ENCODE assay signal across 21 mouse cellular contexts in genomic region chr13:19830560-19830959, GRCm38 (mm10). TPM values are rescaled to one million over a fixed set of nuclear protein-coding genes. Genes with fewer than 3 reads are reported as not detected.
"Had no signal": no experiment of that assay in that cellular context is flagged by ENCODE, and none has a peak within 500 bp of the region (broad histone marks: within the 10 kb centered on the region; RNA-seq: fewer than 3 reads in every experiment).

No protein-coding gene starts in this region.

- H3K36me3 ChIP-seq: liver, embryonic 12.5 days; midbrain, embryonic 13.5 days; midbrain, embryonic 15.5 days; neural tube, embryonic 13.5 days; neural tube, embryonic 15.5 days had no signal

- H3K9me3 ChIP-seq: liver, embryonic 12.5 days; midbrain, embryonic 13.5 days; midbrain, embryonic 15.5 days; neural tube, embryonic 15.5 days had no signal

- H3K4me3 ChIP-seq: liver, embryonic 12.5 days; megakaryocyte, embryonic 14.5 days; midbrain, embryonic 13.5 days; midbrain, embryonic 15.5 days; myocyte; neural tube, embryonic 13.5 days; neural tube, embryonic 15.5 days had no signal

- H3K27me3 ChIP-seq: liver, embryonic 12.5 days; megakaryocyte, embryonic 14.5 days; midbrain, embryonic 13.5 days; midbrain, embryonic 15.5 days; neural tube, embryonic 13.5 days; neural tube, embryonic 15.5 days had no signal

- H3K4me2 ChIP-seq: liver, embryonic 12.5 days; lung, embryonic 14.5 days; midbrain, embryonic 11.5 days; midbrain, embryonic 13.5 days; midbrain, embryonic 15.5 days; neural tube, embryonic 13.5 days; neural tube, embryonic 15.5 days had no signal

- H3K9ac ChIP-seq: liver, embryonic 12.5 days; liver, embryonic 14.5 days; lung, embryonic 14.5 days; midbrain, embryonic 13.5 days; midbrain, embryonic 15.5 days; neural tube, embryonic 13.5 days; neural tube, embryonic 15.5 days had no signal

- ATAC-seq: liver, embryonic 12.5 days; midbrain, embryonic 13.5 days; midbrain, embryonic 15.5 days had no signal

- DNase-seq: lung, adult 18-20 months; lung, embryonic 14.5 days; lung, postnatal 4 days; retina, postnatal 1 day; right cerebral cortex, adult 18-20 months; right cerebral cortex, postnatal 25 days; right cerebral cortex, postnatal 4 days; spleen, adult 18-20 months; thymus, adult 18-20 months; thymus, postnatal 14 days; thymus, postnatal 36 days had no signal

- H3K4me1 ChIP-seq: liver, embryonic 12.5 days; midbrain, embryonic 13.5 days; midbrain, embryonic 15.5 days; neural tube, embryonic 13.5 days; neural tube, embryonic 15.5 days had no signal

- H3K27ac ChIP-seq: liver, embryonic 12.5 days; liver, embryonic 14.5 days; midbrain, embryonic 13.5 days; midbrain, embryonic 15.5 days; neural tube, embryonic 13.5 days; neural tube, embryonic 15.5 days had no signal

RNA-seq across cellular contexts. Expression of gene Gpr141, which starts 6.5 kb away (rescaled TPM):
- polyA plus RNA-seq: midbrain, embryonic 13.5 days; neural tube, embryonic 11.5 days had no signal
